Mouse (Mus musculus): ENCODE data around the gene Gm6020. TPM values are rescaled to one million over a fixed set of nuclear protein-coding genes. Genes with fewer than 3 reads are reported as not detected.
"Not testable (repeated sequence)": the region's sequence is repeated elsewhere in the genome, so short reads cannot be mapped to it uniquely, and the experiment has no call there.

Gene Gm6020
- total and polyA plus RNA-seq, 2 experiments, result not detected

DNA sequence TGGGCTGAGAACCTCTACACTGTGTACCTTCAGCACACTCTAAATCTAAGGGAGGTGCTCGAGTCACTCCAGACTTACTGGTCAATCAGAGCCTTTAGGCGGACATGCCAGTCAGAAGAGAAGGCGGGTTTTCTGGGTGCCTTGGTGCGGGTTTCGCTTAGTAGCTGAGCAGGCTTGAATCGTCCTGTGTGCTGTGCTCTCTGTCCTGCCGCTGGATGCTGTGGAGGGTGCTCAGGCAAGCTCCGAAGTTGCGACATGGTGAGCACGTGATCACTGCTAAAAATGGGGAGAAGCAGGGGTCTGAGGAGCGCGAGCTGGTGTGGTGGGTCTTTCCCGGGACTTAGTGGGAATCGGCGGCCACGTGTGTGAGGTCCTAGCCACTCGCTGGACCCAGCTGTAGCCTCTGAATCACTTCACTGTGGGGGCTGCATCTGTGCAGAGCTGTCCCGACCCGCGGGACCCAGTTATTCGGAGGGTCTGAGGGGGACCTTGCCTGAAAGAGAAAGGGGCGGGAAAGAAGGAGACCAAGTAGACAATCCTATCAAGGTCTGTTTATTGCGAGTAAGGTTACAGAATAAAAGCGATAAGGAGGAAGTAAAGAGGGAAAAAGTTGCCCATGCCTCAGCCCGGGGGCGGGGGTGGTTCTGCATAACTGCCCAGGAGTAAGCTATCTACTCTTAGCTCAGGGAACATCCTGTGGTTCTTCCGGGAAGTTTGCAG is 31.8 kb upstream of the Gm6020 start:
- TF ChIP-seq CTCF (IDR thresholded peaks at IDR 0.05; ENCODE audit: low read depth, low read length) (no peak), POLR2A (IDR thresholded peaks at IDR 0.05; ENCODE audit: extremely low read depth, insufficient read depth, low read length) (no peak)
- 4% methylated on average over 27 of the region's 27 CpGs for WGBS
- H3K27ac ChIP-seq (replicated peaks; ENCODE audit: insufficient read depth, low read depth, low read length), result no peak overlapping the region

GRCm38 (mm10) chr19:61175756-61176324 is 7.8 kb upstream of the Gm6020 start, which contains the start of gene Gm7102:
Gm7102 (minus strand) TSS chr19:61176309.
- no peaks in the 10 kb centered on the region for H3K4me1 ChIP-seq (ENCODE audit: control insufficient read depth, insufficient read depth, low read length)
- no peak within 1 kb of the TSS for H3K27ac ChIP-seq (replicated peaks; ENCODE audit: insufficient read depth, low read depth, low read length)
- 0 out of 2 replicates have a peak within 1 kb of the TSS, but pooled peaks have one; percentile 17 for H3K4me3 ChIP-seq (ENCODE audit: insufficient read depth, low read depth, low read length)
- no peaks in the 10 kb centered on the region for H3K79me2 ChIP-seq (ENCODE audit: control insufficient read depth, insufficient read depth, low read length)
- 23% methylated on average over 39 of the region's 39 CpGs for WGBS
- no peak within 1 kb of the TSS for H3K9ac ChIP-seq (ENCODE audit: low read depth, low read length)
- H3K36me3 ChIP-seq (ENCODE audit: control insufficient read depth, insufficient read depth, low read length), result no peaks in the 10 kb centered on the region
- H3K27me3 ChIP-seq (ENCODE audit: control insufficient read depth, insufficient read depth, low read length), result no peaks in the 10 kb centered on the region
- DNase-seq (ENCODE audit: extremely low read depth, low read depth, low spot score), result no peak
- TF ChIP-seq POLR2A (IDR thresholded peaks at IDR 0.05; ENCODE audit: extremely low read depth, insufficient read depth, low read length), result no peak
- no peak for TF ChIP-seq CTCF (IDR thresholded peaks at IDR 0.05; ENCODE audit: low read depth, low read length)

More for the DNA sequence above, 31.8 kb upstream of the Gm6020 start:
- Histone ChIP-seq H3K9ac (ENCODE audit: low read depth, low read length) (peak overlapping the region; percentile 39; the same call in 1 of the 2 replicates), H3K4me1 (ENCODE audit: control insufficient read depth, insufficient read depth, low read length) (no peaks in the 10 kb centered on the region), H3K27me3 (ENCODE audit: control insufficient read depth, insufficient read depth, low read length) (no peaks in the 10 kb centered on the region), H3K36me3 (ENCODE audit: control insufficient read depth, insufficient read depth, low read length) (no peaks in the 10 kb centered on the region), H3K79me2 (ENCODE audit: control insufficient read depth, insufficient read depth, low read length) (no peaks in the 10 kb centered on the region), H3K4me3 (ENCODE audit: insufficient read depth, low read depth, low read length) (peak overlapping the region; percentile 58)
- peak; percentile 73 for DNase-seq (ENCODE audit: extremely low read depth, low read depth, low spot score)

DNA sequence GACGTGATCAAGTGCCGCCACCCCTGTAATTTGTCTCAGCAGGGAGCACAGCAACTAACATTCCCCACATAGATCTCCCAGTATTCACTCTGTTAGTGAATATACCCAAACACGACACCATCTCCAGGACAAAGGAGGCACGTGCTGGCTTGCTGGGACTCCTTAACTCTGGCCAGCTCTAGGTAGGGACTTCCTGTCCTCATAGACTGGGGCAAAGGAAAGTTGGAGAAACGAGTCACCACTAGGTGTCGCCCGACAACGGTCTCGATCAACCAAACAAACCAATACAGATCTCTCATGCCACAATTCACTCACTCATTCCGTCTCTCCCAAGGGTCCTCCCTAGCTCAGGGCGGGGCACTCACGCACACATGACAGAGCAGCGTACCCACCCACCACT is 15.6 kb downstream of the Gm6020 start:
- Histone ChIP-seq H3K9ac (ENCODE audit: low read depth, low read length) (no peak overlapping the region), H3K36me3 (ENCODE audit: control insufficient read depth, insufficient read depth, low read length) (no peaks in the 10 kb centered on the region), H3K27ac (replicated peaks; ENCODE audit: insufficient read depth, low read depth, low read length) (no peak overlapping the region), H3K4me3 (ENCODE audit: insufficient read depth, low read depth, low read length) (no peak overlapping the region), H3K79me2 (ENCODE audit: control insufficient read depth, insufficient read depth, low read length) (no peaks in the 10 kb centered on the region), H3K27me3 (ENCODE audit: control insufficient read depth, insufficient read depth, low read length) (no peaks in the 10 kb centered on the region), H3K4me1 (ENCODE audit: control insufficient read depth, insufficient read depth, low read length) (no peaks in the 10 kb centered on the region)
- TF ChIP-seq POLR2A (IDR thresholded peaks at IDR 0.05; ENCODE audit: extremely low read depth, insufficient read depth, low read length), result no peak
- no peak; the same call in 1 of the 2 replicates for TF ChIP-seq CTCF (IDR thresholded peaks at IDR 0.05; ENCODE audit: low read depth, low read length)
- 12% methylated on average over 13 of the region's 13 CpGs for WGBS
- DNase-seq (ENCODE audit: extremely low read depth, low read depth, low spot score), result peak; percentile 78

GRCm38 (mm10) chr19:61199836-61200235 is 16.1 kb downstream of the Gm6020 start:
- Histone ChIP-seq H3K79me2 (ENCODE audit: control insufficient read depth, insufficient read depth, low read length) (no peaks in the 10 kb centered on the region), H3K9ac (ENCODE audit: low read depth, low read length) (no peak overlapping the region), H3K27me3 (ENCODE audit: control insufficient read depth, insufficient read depth, low read length) (no peaks in the 10 kb centered on the region), H3K4me1 (ENCODE audit: control insufficient read depth, insufficient read depth, low read length) (no peaks in the 10 kb centered on the region), H3K36me3 (ENCODE audit: control insufficient read depth, insufficient read depth, low read length) (no peaks in the 10 kb centered on the region), H3K4me3 (ENCODE audit: insufficient read depth, low read depth, low read length) (no peak overlapping the region), H3K27ac (replicated peaks; ENCODE audit: insufficient read depth, low read depth, low read length) (no peak overlapping the region)
- 11% methylated on average over 10 of the region's 10 CpGs for WGBS
- no peak for TF ChIP-seq POLR2A (IDR thresholded peaks at IDR 0.05; ENCODE audit: extremely low read depth, insufficient read depth, low read length)
- TF ChIP-seq CTCF (IDR thresholded peaks at IDR 0.05; ENCODE audit: low read depth, low read length), result no peak
- peak; percentile 17 for DNase-seq (ENCODE audit: extremely low read depth, low read depth, low spot score)

- WGBS, result 87% methylated on average over 6 of the region's 6 CpGs
- not testable (repeated sequence) for H3K27ac ChIP-seq (replicated peaks; ENCODE audit: insufficient read depth, low read depth, low read length); H3K9ac ChIP-seq (ENCODE audit: low read depth, low read length); H3K79me2 ChIP-seq (ENCODE audit: control insufficient read depth, insufficient read depth, low read length); H3K27me3 ChIP-seq (ENCODE audit: control insufficient read depth, insufficient read depth, low read length); H3K36me3 ChIP-seq (ENCODE audit: control insufficient read depth, insufficient read depth, low read length); H3K4me3 ChIP-seq (ENCODE audit: insufficient read depth, low read depth, low read length); DNase-seq (ENCODE audit: extremely low read depth, low read depth, low spot score); H3K4me1 ChIP-seq (ENCODE audit: control insufficient read depth, insufficient read depth, low read length)
Measured at GRCm38 (mm10) chr19:61207506-61207905, 23.8 kb downstream of the Gm6020 start.
